Mouse (Mus musculus) olfactory bulb, adult 2 months (tissue): ENCODE data around the gene Morn1. TPM values are rescaled to one million over a fixed set of nuclear protein-coding genes. Genes with fewer than 3 reads are reported as not detected.

Experiments used
- H3K27ac ChIP-seq: fragments of 200-500 bp; 2 replicates; pipeline ENCODE4 v1.5.1; 2012; ENCODE audit warnings: low read depth, low read length; ENCODE audit not compliant: insufficient read depth
- H3K4me1 ChIP-seq: fragments of 200-500 bp; 2 replicates; pipeline ENCODE4 v1.6.1; 2012; ENCODE audit warnings: low read length; ENCODE audit not compliant: control insufficient read depth, insufficient read depth
- H3K4me3 ChIP-seq: fragments of 200-500 bp; 2 replicates; pipeline ENCODE4 v1.5.1; 2012; ENCODE audit warnings: mild to moderate bottlenecking, low read depth, low read length, moderate library complexity; ENCODE audit not compliant: insufficient read depth
- CTCF ChIP-seq: fragments of 200-500 bp; IDR thresholded peaks from 2 replicates; pipeline ENCODE4 v1.5.1; 2012; ENCODE audit warnings: low read depth, mild to moderate bottlenecking, low read length, moderate library complexity; ENCODE audit not compliant: insufficient read depth
- POLR2A ChIP-seq: fragments of 200-500 bp; IDR thresholded peaks from 2 replicates; pipeline ENCODE4 v1.6.1; 2012; ENCODE audit warnings: mild to moderate bottlenecking, low read depth, low read length, moderate library complexity; ENCODE audit not compliant: insufficient read depth
- WGBS: fragments of 180-500 bp; shearing (Covaris S2); methylation state at CpG from one replicate; pipeline ENCODE4 v1.1.7; 2018; 5-methylcytosine and 5-hydroxymethylcytosine counted together
- polyA plus RNA-seq: library from polyadenylated mRNA; stranded (reverse); fragments of >200 nt; gene quantifications from 2 replicates; pipeline ENCODE4 v1.2.4, GENCODE M21; 2012; ENCODE audit warnings: low replicate concordance; ENCODE audit not compliant: missing spikeins, insufficient read depth, insufficient read length

The Morn1 gene
- polyA plus RNA-seq, 1 experiment: not detected

GRCm38 (mm10) chr4:155184248-155185070 is 98.1 kb downstream of the Morn1 start:
- Histone ChIP-seq H3K4me1 (peaks cover 57% of the 10 kb centered on the region), H3K27ac (no peak overlapping the region), H3K4me3 (no peak overlapping the region)
- TF ChIP-seq POLR2A (no peak), CTCF (no peak)
- 53% methylated on average over 18 of the region's 18 CpGs for WGBS

GRCm38 (mm10) chr4:155185845-155186244 is 99.5 kb downstream of the Morn1 start:
- no peak for TF ChIP-seq CTCF
- TF ChIP-seq POLR2A: no peak
- WGBS: 71% methylated on average over 9 of the region's 9 CpGs
- Histone ChIP-seq H3K4me1 (peaks cover 64% of the 10 kb centered on the region), H3K4me3 (no peak overlapping the region), H3K27ac (no peak overlapping the region)

DNA sequence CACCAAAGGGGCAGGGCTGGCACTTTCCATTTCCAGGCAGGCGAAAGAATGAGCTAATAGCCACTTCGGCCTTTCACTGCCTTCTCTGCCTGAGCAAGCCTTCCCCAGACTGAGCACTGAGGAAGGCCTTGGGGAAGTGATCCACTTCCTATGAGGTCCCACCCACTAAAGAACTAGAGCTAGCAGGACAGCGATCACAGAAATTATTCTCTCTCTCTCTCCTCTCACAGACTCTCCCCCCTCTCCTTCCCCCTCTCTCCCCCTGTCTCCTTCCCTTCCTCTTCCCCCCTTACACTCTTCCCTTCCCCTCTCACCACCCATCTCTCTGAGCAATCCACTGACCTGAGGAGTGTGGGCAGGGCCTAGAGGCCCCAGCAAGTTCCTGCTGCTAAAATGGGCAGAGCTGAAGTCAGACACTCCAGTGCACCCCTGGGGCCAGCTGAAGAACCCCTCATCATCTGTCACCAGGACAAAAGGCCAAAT is 100.9 kb downstream of the Morn1 start:
- H3K27ac ChIP-seq: no peak overlapping the region
- no peak for TF ChIP-seq POLR2A
- TF ChIP-seq CTCF: no peak
- H3K4me1 ChIP-seq: peaks cover 68% of the 10 kb centered on the region
- WGBS: 20% methylated on average over 3 of the region's 3 CpGs
- H3K4me3 ChIP-seq: no peak overlapping the region

DNA sequence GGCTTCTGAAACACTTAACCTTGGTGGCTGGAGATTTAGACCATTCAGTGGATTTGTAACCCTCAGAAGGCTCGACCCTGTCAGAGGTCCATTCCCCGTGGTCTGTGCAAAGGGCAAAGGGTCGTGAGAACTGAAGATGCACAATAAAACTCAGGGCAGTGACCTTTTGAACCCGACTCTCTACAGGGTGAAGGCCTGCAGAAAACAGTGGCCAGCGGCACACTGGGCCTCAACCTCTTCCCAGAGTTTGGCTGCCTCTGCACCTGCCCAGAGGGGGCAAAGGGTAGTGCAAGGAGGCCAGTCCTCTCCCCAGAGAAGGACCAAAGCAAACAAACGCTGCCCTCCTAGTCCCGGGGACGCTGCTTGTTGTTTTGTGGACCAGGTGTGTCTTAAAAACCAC is 102.0 kb downstream of the Morn1 start:
- WGBS: 18% methylated on average over 8 of the region's 8 CpGs
- peaks cover 71% of the 10 kb centered on the region for H3K4me1 ChIP-seq
- TF ChIP-seq POLR2A (no peak), CTCF (no peak)
- no peak overlapping the region for H3K4me3 ChIP-seq
- H3K27ac ChIP-seq: no peak overlapping the region

GRCm38 (mm10) chr4:155188803-155189202 is 102.4 kb downstream of the Morn1 start:
- Histone ChIP-seq H3K4me1 (peaks cover 74% of the 10 kb centered on the region), H3K27ac (no peak overlapping the region), H3K4me3 (no peak overlapping the region)
- TF ChIP-seq POLR2A: no peak
- no peak for TF ChIP-seq CTCF

DNA sequence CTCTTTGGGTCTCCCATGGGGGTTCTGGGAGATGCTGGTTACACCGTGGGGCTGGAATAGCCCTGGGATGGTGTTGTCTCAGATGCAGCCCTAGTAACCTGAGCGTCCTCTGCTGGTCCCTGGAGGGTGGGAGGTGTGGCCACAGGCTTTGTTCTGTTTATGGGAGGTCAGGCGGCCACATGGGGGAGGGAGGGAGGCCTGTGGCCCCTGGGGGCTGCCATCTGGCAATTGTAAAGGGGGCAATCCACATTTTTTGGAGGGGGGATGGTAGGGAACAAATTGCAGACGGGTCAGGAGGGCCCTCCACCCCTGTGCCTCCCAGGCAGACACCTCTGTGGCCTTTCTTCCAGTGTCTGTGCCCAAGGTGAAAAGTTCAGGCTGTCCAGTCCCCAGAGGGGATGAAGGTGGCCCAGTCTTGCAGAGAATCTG is 103.3 kb downstream of the Morn1 start:
- Histone ChIP-seq H3K4me3 (no peak overlapping the region), H3K27ac (no peak overlapping the region), H3K4me1 (peaks cover 70% of the 10 kb centered on the region)
- WGBS: 34% methylated on average over 4 of the region's 4 CpGs
- TF ChIP-seq POLR2A: no peak
- no peak for TF ChIP-seq CTCF

GRCm38 (mm10) chr4:155190275-155190674 is 103.9 kb downstream of the Morn1 start:
- 40% methylated on average over 7 of the region's 7 CpGs for WGBS
- H3K27ac ChIP-seq: no peak overlapping the region
- peaks cover 69% of the 10 kb centered on the region for H3K4me1 ChIP-seq
- TF ChIP-seq CTCF (no peak), POLR2A (no peak)
- no peak overlapping the region for H3K4me3 ChIP-seq

Other genes with a start within 250 kb of the Morn1 start
- not detected in 2 replicates for gene Ttc34, start 249.1 kb upstream of the Morn1 start, polyA plus RNA-seq
- gene Mmel1, start 217.0 kb upstream of the Morn1 start, polyA plus RNA-seq: not detected in 2 replicates
- not detected in 2 replicates for gene Fam213b, start 187.4 kb upstream of the Morn1 start, polyA plus RNA-seq
- gene Tnfrsf14, start 158.0 kb upstream of the Morn1 start, polyA plus RNA-seq: not detected in 2 replicates
- not detected in 2 replicates for gene Hes5, start 125.7 kb upstream of the Morn1 start, polyA plus RNA-seq
- gene Pank4, start 122.5 kb upstream of the Morn1 start, polyA plus RNA-seq: not detected in 2 replicates
- gene Plch2, start 29.8 kb upstream of the Morn1 start, polyA plus RNA-seq: not detected in 2 replicates
- gene Pex10, start 19.6 kb upstream of the Morn1 start, polyA plus RNA-seq: not detected in 2 replicates
- not detected in 2 replicates for gene Rer1, start 195 bp upstream of the Morn1 start, polyA plus RNA-seq
- gene Ski, start 136.0 kb downstream of the Morn1 start, polyA plus RNA-seq: not detected in 2 replicates
- not detected in 2 replicates for gene Faap20, start 163.2 kb downstream of the Morn1 start, polyA plus RNA-seq